Mouse (Mus musculus): ENCODE data around the gene Krt9. TPM values are rescaled to one million over a fixed set of nuclear protein-coding genes. Genes with fewer than 3 reads are reported as not detected.
"Not testable (repeated sequence)": the region's sequence is repeated elsewhere in the genome, so short reads cannot be mapped to it uniquely, and the experiment has no call there.

Gene Krt9
- total RNA-seq (2014; fragmentation: Nextera tagmentation) (not detected in 2 replicates), total RNA-seq (2017) (not detected in 2 replicates)

- ATAC-seq (replicated peaks; ENCODE audit: low FRiP score, low TSS enrichment, poor library complexity, severe bottlenecking): no peak
Observed at GRCm38 (mm10) chr11:100192992-100193391, at the start of gene Krt9. TSS of gene Krt9 (minus strand) at chr11:100193246.

- not testable (repeated sequence) for ATAC-seq (replicated peaks; ENCODE audit: low FRiP score, low TSS enrichment, poor library complexity, severe bottlenecking)
Observed at GRCm38 (mm10) chr11:100240272-100240671, 47.2 kb upstream of the Krt9 start.

- no peak for ATAC-seq (replicated peaks; ENCODE audit: low FRiP score, low TSS enrichment, poor library complexity, severe bottlenecking)
Observed at GRCm38 (mm10) chr11:100221741-100222140, 28.7 kb upstream of the Krt9 start.

- ATAC-seq (replicated peaks; ENCODE audit: low FRiP score, low TSS enrichment, poor library complexity, severe bottlenecking): no peak
Observed at GRCm38 (mm10) chr11:100219304-100219703, 26.3 kb upstream of the Krt9 start.

- no peak for ATAC-seq (replicated peaks; ENCODE audit: low FRiP score, low TSS enrichment, poor library complexity, severe bottlenecking)
Observed at GRCm38 (mm10) chr11:100208542-100208941, 15.5 kb upstream of the Krt9 start.

- no peak for ATAC-seq (replicated peaks; ENCODE audit: low FRiP score, low TSS enrichment, poor library complexity, severe bottlenecking)
Observed at GRCm38 (mm10) chr11:100207498-100207897, 14.5 kb upstream of the Krt9 start, which contains the start of gene Krt14. TSS of gene Krt14 (minus strand) at chr11:100207548.

GRCm38 (mm10) chr11:100203448-100203847 is 10.4 kb upstream of the Krt9 start:
- peak; percentile 31; the same call in 1 of the 2 replicates for ATAC-seq (replicated peaks; ENCODE audit: low FRiP score, low TSS enrichment, poor library complexity, severe bottlenecking)

- no peak for ATAC-seq (replicated peaks; ENCODE audit: low FRiP score, low TSS enrichment, poor library complexity, severe bottlenecking)
Observed at GRCm38 (mm10) chr11:100202906-100203305, 9.9 kb upstream of the Krt9 start.

- 0 out of 2 replicates have a peak, but pooled peaks have one; percentile 32 for ATAC-seq (replicated peaks; ENCODE audit: low FRiP score, low TSS enrichment, poor library complexity, severe bottlenecking)
Observed at GRCm38 (mm10) chr11:100200104-100200820, 7.2 kb upstream of the Krt9 start.

GRCm38 (mm10) chr11:100198666-100199065 is 5.6 kb upstream of the Krt9 start:
- ATAC-seq (replicated peaks; ENCODE audit: low FRiP score, low TSS enrichment, poor library complexity, severe bottlenecking): no peak

GRCm38 (mm10) chr11:100191820-100192219 is 1.2 kb downstream of the Krt9 start:
- no peak for ATAC-seq (replicated peaks; ENCODE audit: low FRiP score, low TSS enrichment, poor library complexity, severe bottlenecking)

GRCm38 (mm10) chr11:100186736-100187135 is 6.3 kb downstream of the Krt9 start:
- ATAC-seq (replicated peaks; ENCODE audit: low FRiP score, low TSS enrichment, poor library complexity, severe bottlenecking): no peak

GRCm38 (mm10) chr11:100181725-100182124 is 11.3 kb downstream of the Krt9 start:
- ATAC-seq (replicated peaks; ENCODE audit: low FRiP score, low TSS enrichment, poor library complexity, severe bottlenecking): no peak

- no peak for ATAC-seq (replicated peaks; ENCODE audit: low FRiP score, low TSS enrichment, poor library complexity, severe bottlenecking)
Observed at GRCm38 (mm10) chr11:100179260-100179659, 13.8 kb downstream of the Krt9 start.

- no peak for ATAC-seq (replicated peaks; ENCODE audit: low FRiP score, low TSS enrichment, poor library complexity, severe bottlenecking)
Observed at GRCm38 (mm10) chr11:100178307-100178706, 14.7 kb downstream of the Krt9 start.

GRCm38 (mm10) chr11:100176791-100177190 is 16.3 kb downstream of the Krt9 start:
- ATAC-seq (replicated peaks; ENCODE audit: low FRiP score, low TSS enrichment, poor library complexity, severe bottlenecking): no peak

- ATAC-seq (replicated peaks; ENCODE audit: low FRiP score, low TSS enrichment, poor library complexity, severe bottlenecking): peak; percentile 77
Observed at GRCm38 (mm10) chr11:100168765-100169762, 24.0 kb downstream of the Krt9 start.

- no peak for ATAC-seq (replicated peaks; ENCODE audit: low FRiP score, low TSS enrichment, poor library complexity, severe bottlenecking)
Observed at GRCm38 (mm10) chr11:100168071-100168470, 25.0 kb downstream of the Krt9 start.

GRCm38 (mm10) chr11:100164392-100164791 is 28.7 kb downstream of the Krt9 start:
- ATAC-seq (replicated peaks; ENCODE audit: low FRiP score, low TSS enrichment, poor library complexity, severe bottlenecking): no peak

- ATAC-seq (replicated peaks; ENCODE audit: low FRiP score, low TSS enrichment, poor library complexity, severe bottlenecking): no peak
Observed at GRCm38 (mm10) chr11:100157908-100158477, 35.1 kb downstream of the Krt9 start.
